Mouse (Mus musculus) inflammation-experienced regulatory T-cells, adult 16 weeks (primary cell): Measurements from ENCODE around the gene Apon. TPM values are rescaled to one million over a fixed set of nuclear protein-coding genes. Genes with fewer than 3 reads are reported as not detected.

ENCODE experiments used
- polyA plus RNA-seq: library from polyadenylated mRNA; unstranded; fragments of 100-300 nt; shearing (Covaris generic); gene quantifications from one replicate; pipeline ENCODE4 v1.2.1, GENCODE M21; 2017

Apon gene
- not detected for polyA plus RNA-seq

DNA sequence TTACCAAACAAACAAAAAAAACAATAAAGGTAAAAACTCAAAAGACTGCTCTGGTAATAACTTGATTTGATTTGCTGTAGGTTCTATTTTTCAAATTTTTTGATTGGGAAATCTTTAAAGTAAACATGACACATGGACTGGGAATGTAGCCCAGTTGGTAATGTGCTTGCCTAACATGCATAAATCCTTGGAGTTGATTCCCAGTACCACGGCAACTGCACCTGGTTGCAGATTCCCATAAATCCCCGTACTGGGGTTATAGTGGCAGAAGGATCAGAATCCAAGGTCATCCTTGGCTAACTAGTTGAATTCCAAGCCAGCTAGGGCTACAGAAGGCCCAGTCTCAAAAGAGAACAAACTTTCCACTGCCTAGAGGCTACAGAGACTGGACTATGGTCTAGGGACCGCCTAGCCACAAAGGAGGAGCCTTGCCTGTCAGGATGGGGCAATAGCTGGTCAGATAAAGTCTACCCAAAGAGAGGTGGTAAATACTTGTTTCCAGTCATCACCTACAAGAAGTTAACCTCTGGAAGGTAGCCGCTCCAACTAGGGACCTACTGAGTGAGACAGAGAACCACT is at the start of gene Apon:
TSS of gene Apon (plus strand) at position 420 of the 579 bp plus-strand sequence.

DNA sequence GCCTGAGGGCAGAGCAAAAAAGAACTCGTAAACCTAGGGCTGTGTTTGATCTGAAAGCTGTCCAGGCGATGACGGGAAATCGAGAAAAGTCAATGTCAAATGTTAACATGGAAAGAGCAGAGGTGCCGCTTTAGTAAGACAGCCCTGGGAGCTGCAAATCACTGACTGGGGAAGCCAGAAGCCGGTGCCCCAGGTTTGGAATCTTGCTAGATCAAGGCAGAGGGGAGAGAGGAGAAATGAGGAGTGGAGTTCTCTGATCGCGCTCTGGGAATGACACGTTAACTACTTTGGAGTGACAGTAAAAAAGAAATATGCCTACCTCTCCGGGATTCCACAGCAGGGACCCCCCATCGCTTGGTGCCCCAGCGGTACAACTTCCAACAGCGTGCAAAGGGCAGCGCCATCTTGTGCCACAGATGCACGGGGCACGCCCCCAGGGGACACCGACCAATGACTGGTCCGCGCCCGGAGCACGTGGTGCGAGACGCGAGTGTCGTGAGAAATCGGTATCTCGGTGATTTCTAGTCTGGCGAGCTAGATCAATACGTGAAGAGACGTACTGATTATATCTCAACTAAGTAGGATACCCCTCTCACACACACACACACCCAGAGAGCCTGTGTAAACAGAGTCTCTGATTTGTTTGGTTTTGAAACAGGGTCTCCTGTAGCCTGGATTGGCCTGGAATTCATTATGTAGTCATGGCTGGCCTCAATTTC is 42.3 kb upstream of the Apon start, which contains the start of gene Spryd4:
TSS of gene Spryd4 (minus strand) at position 418 of the 719 bp plus-strand sequence.

GRCm38 (mm10) chr10:128225538-128225937 is 28.4 kb upstream of the Apon start, which contains the start of gene Mip:
TSS of gene Mip (plus strand) at chr10:128225838.

GRCm38 (mm10) chr10:128231697-128232419 is 22.0 kb upstream of the Apon start, which contains the start of gene Timeless:
TSS of gene Timeless (plus strand) at chr10:128232065.

GRCm38 (mm10) chr10:128268371-128268770 is 14.5 kb downstream of the Apon start, which contains the start of gene Apof:
TSS of gene Apof (plus strand) at chr10:128268671.

DNA sequence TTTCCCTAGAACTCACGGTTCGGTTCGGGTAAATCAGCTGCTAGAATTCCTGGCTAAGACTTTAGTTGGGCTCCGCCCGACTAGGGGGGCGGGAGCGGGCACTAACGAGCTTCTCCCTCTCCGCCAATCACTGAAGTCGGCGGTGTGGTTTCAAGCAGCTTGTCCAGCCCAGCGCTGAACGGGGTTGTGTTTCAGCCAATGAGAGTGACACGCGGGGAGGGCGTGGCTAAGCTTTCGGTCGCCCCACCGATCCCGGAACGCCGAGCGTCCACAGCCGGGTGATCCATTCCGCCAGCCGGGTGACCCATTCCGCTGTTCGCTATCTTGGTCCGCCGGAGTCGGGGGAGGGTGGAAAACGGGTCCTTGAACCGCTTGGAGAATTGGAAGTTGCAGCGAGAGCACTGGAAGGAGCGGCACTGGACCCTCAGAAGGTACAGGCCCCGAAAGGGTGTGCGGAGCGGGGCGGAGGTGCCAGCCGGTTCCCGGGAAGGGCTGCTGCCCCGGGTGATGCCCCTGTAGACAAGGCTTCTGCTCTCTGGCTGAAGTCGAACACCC is 16.5 kb downstream of the Apon start, which contains the start of gene Stat2:
TSS of gene Stat2 (plus strand) at position 273 of the 555 bp plus-strand sequence.

GRCm38 (mm10) chr10:128298702-128299171 is 44.8 kb downstream of the Apon start, which contains the start of gene Il23a:
TSS of gene Il23a (minus strand) at chr10:128298752.

DNA sequence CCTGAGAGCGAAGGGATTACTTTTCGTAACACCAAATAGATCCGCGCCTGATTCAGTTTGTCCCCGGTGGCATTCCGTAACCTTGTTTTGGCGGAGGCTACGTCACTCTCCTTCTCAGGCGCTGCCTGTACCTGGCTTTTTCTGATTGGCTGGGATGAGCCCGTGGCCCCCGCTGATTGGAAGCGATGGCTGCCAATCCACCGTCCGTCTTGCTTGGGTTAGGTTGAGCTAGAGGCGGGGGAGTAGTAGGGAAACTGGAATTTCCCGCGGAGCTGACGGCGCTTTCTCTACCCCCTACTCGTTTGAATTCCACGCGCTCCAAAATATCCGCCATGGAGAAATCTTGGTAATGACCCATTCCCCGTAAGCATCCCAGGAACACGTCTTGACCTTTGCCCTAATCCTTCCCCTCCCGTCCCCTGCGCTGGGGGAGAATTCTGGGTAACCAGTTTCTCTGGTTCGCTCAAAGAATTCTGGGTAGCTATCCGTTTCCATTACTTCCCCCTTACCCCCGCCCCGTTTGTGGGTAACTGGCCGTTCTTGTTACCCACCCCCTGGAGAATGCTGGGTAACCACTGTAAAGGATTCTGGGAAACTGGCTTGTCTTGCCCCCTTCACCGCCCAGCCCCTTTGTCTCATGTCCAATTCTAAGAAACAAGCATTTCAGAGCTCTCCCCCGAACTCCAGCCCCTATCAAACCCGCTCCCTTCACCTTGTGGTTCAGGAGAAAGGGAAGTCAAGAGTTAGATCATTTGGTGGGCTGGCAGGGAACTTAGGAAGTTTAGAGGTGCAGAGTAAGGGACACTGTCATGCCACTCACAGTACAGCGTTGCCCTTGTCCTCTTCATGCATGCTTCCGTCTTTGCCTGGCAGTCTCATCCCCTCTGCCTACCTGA is 49.5 kb downstream of the Apon start, which contains the start of gene Pan2:
TSS of gene Pan2 (plus strand) at position 210 of the 896 bp plus-strand sequence.

Other genes with a start within 250 kb of the Apon start
- gene Hsd17b6, start 246.5 kb upstream of the Apon start, polyA plus RNA-seq = not detected
- 20.1 TPM for gene Prim1, start 238.9 kb upstream of the Apon start, polyA plus RNA-seq
- gene Naca, start 218.5 kb upstream of the Apon start, polyA plus RNA-seq = 504 TPM
- 96.7 TPM for gene Ptges3, start 195.1 kb upstream of the Apon start, polyA plus RNA-seq
- 1,266 TPM for gene Atp5b, start 170.8 kb upstream of the Apon start, polyA plus RNA-seq
- 88.0 TPM for gene Baz2a, start 162.5 kb upstream of the Apon start, polyA plus RNA-seq
- 35.0 TPM for gene Rbms2, start 73.8 kb upstream of the Apon start, polyA plus RNA-seq
- gene Gls2, start 59.6 kb upstream of the Apon start, polyA plus RNA-seq = 0.48 TPM
- gene Spryd4, start 42.3 kb upstream of the Apon start, polyA plus RNA-seq = 15.4 TPM
- gene Mip, start 28.3 kb upstream of the Apon start, polyA plus RNA-seq = not detected
- gene Timeless, start 22.0 kb upstream of the Apon start, polyA plus RNA-seq = 27.6 TPM
- gene Apof, start 14.6 kb downstream of the Apon start, polyA plus RNA-seq = not detected
- 92.9 TPM for gene Stat2, start 16.5 kb downstream of the Apon start, polyA plus RNA-seq
- not detected for gene Il23a, start 44.7 kb downstream of the Apon start, polyA plus RNA-seq
- 54.5 TPM for gene Pan2, start 49.2 kb downstream of the Apon start, polyA plus RNA-seq
- 151 TPM for gene Cnpy2, start 68.4 kb downstream of the Apon start, polyA plus RNA-seq
- gene Cs, start 83.6 kb downstream of the Apon start, polyA plus RNA-seq = 200 TPM
- gene Coq10a, start 114.9 kb downstream of the Apon start, polyA plus RNA-seq = 12.5 TPM
- gene Ankrd52, start 123.0 kb downstream of the Apon start, polyA plus RNA-seq = 2.0 TPM
- gene Slc39a5, start 147.1 kb downstream of the Apon start, polyA plus RNA-seq = 0.71 TPM
- gene Nabp2, start 157.4 kb downstream of the Apon start, polyA plus RNA-seq = 130 TPM
- gene Rnf41, start 157.6 kb downstream of the Apon start, polyA plus RNA-seq = 58.1 TPM
- gene Smarcc2, start 205.2 kb downstream of the Apon start, polyA plus RNA-seq = 143 TPM
- 1,346 TPM for gene Myl6, start 240.0 kb downstream of the Apon start, polyA plus RNA-seq
- 5.6 TPM for gene Myl6b, start 244.6 kb downstream of the Apon start, polyA plus RNA-seq